Mouse (Mus musculus) midbrain, embryonic 13.5 days (tissue): Measurements from ENCODE around the gene Fkbp8. TPM values are rescaled to one million over a fixed set of nuclear protein-coding genes. Genes with fewer than 3 reads are reported as not detected.

Experiments
- ATAC-seq: fragments of 200-750 bp; cut with Nextera tagmentation; 2 replicates; pipeline ENCODE4 v1.8.0; 2017; ENCODE audit warnings: mild to moderate bottlenecking, moderate TSS enrichment, moderate library complexity
- H3K27ac ChIP-seq: fragments of 300-500 bp; sonication (generic); 2 replicates; pipeline ENCODE4 v1.5.1; 2015; ENCODE audit warnings: inconsistent platforms, mild to moderate bottlenecking, moderate library complexity
- H3K27me3 ChIP-seq: fragments of 300-500 bp; sonication (generic); 2 replicates; pipeline ENCODE4 v1.6.1; 2015; ENCODE audit warnings: mild to moderate bottlenecking, inconsistent platforms
- H3K36me3 ChIP-seq: fragments of 300-500 bp; sonication (generic); 2 replicates; pipeline ENCODE4 v1.6.1; 2015; ENCODE audit warnings: mild to moderate bottlenecking, inconsistent platforms
- H3K4me1 ChIP-seq: fragments of 300-500 bp; sonication (generic); replicated peaks from 2 replicates; pipeline ENCODE4 v1.6.1; 2015; ENCODE audit warnings: inconsistent platforms
- H3K4me2 ChIP-seq: fragments of 300-500 bp; sonication (generic); replicated peaks from 2 replicates; pipeline ENCODE4 v1.6.1; 2015; ENCODE audit warnings: moderate library complexity, mild to moderate bottlenecking, inconsistent platforms
- H3K4me3 ChIP-seq: fragments of 300-500 bp; sonication (generic); replicated peaks from 2 replicates; pipeline ENCODE4 v1.5.1; 2015; ENCODE audit warnings: mild to moderate bottlenecking, inconsistent platforms
- H3K9ac ChIP-seq: fragments of 300-500 bp; sonication (generic); replicated peaks from 2 replicates; pipeline ENCODE4 v1.6.1; 2015; ENCODE audit warnings: mild to moderate bottlenecking, inconsistent platforms
- H3K9me3 ChIP-seq: fragments of 300-500 bp; sonication (generic); 2 replicates; pipeline ENCODE4 v1.6.1; 2016; ENCODE audit warnings: mild to moderate bottlenecking, inconsistent platforms
- WGBS: fragments of 180-500 bp; shearing (Covaris S2); methylation state at CpG from one replicate; pipeline ENCODE4 v1.1.7; 2015; 5-methylcytosine and 5-hydroxymethylcytosine counted together
- polyA plus RNA-seq: library from polyadenylated mRNA; unstranded; fragments of >200 nt; fragmentation: Nextera tagmentation; extraction: Ambion mirVana; gene quantifications from 2 replicates; pipeline ENCODE4 v1.2.1, GENCODE M21; 2015

Gene Fkbp8
- polyA plus RNA-seq, 1 experiment from 2014 or later, result 392 TPM

GRCm38 (mm10) chr8:70492664-70493640, 34.6 kb upstream of the Fkbp8 start, which contains the start of gene Crlf1:
Gene Crlf1 (plus strand): TSS chr8:70493158.
- WGBS, result under 1% methylated on average over 78 of the region's 93 CpGs
- H3K4me1 ChIP-seq, result peaks cover 57% of the 10 kb centered on the region
- ATAC-seq, result peak; percentile 28; the same call in 1 of the 2 replicates

GRCm38 (mm10) chr8:70493692-70494415, 33.7 kb upstream of the Fkbp8 start:
- H3K4me1 ChIP-seq, result peaks cover 48% of the 10 kb centered on the region
- H3K27ac ChIP-seq, result no peak overlapping the region
- no peak overlapping the region for H3K9ac ChIP-seq
- no peaks in the 10 kb centered on the region for H3K9me3 ChIP-seq
- 0 out of 2 replicates have a peak, but pooled peaks have one; percentile 17 for ATAC-seq
- H3K4me3 ChIP-seq, result peak overlapping the region; percentile 35
- WGBS, result 1% methylated on average over 47 of the region's 47 CpGs
- H3K36me3 ChIP-seq, result no peaks in the 10 kb centered on the region
- peaks cover 100% of the 10 kb centered on the region for H3K27me3 ChIP-seq
- peak overlapping the region; percentile 57 for H3K4me2 ChIP-seq

More at GRCm38 (mm10) chr8:70492664-70493640, 34.6 kb upstream of the Fkbp8 start, which contains the start of gene Crlf1:
- Histone ChIP-seq H3K27ac (no peak within 1 kb of the TSS), H3K36me3 (no peaks in the 10 kb centered on the region), H3K9me3 (no peaks in the 10 kb centered on the region), H3K9ac (peak within 1 kb of the TSS; percentile 44; the same call in 1 of the 2 replicates), H3K27me3 (peaks cover 100% of the 10 kb centered on the region), H3K4me2 (peak within 1 kb of the TSS; percentile 57), H3K4me3 (peak within 1 kb of the TSS; percentile 35)

GRCm38 (mm10) chr8:70494416-70494945, 33.0 kb upstream of the Fkbp8 start:
- WGBS, result 2% methylated on average over 28 of the region's 28 CpGs
- ATAC-seq, result no peak

GRCm38 (mm10) chr8:70495001-70495770, 32.3 kb upstream of the Fkbp8 start:
- no peak overlapping the region; the same call in 1 of the 2 replicates for H3K4me3 ChIP-seq
- H3K9ac ChIP-seq, result no peak overlapping the region
- H3K36me3 ChIP-seq, result no peaks in the 10 kb centered on the region
- WGBS, result 2% methylated on average over 20 of the region's 21 CpGs
- no peak for ATAC-seq
- H3K4me2 ChIP-seq, result peak overlapping the region; percentile 31
- peaks cover 39% of the 10 kb centered on the region for H3K4me1 ChIP-seq
- H3K27ac ChIP-seq, result no peak overlapping the region
- peaks cover 100% of the 10 kb centered on the region for H3K27me3 ChIP-seq
- no peaks in the 10 kb centered on the region for H3K9me3 ChIP-seq

More at GRCm38 (mm10) chr8:70494416-70494945, 33.0 kb upstream of the Fkbp8 start:
- Histone ChIP-seq H3K9ac (no peak overlapping the region), H3K9me3 (no peaks in the 10 kb centered on the region), H3K27me3 (peaks cover 100% of the 10 kb centered on the region), H3K4me1 (peaks cover 42% of the 10 kb centered on the region), H3K4me3 (peak overlapping the region; percentile 4; the same call in 1 of the 2 replicates), H3K27ac (no peak overlapping the region), H3K36me3 (no peaks in the 10 kb centered on the region), H3K4me2 (peak overlapping the region; percentile 14; the same call in 1 of the 2 replicates)

GRCm38 (mm10) chr8:70495771-70496062, 31.8 kb upstream of the Fkbp8 start:
- peaks cover 100% of the 10 kb centered on the region for H3K27me3 ChIP-seq
- H3K9ac ChIP-seq, result no peak overlapping the region
- peak overlapping the region; percentile 31 for H3K4me2 ChIP-seq
- no peak overlapping the region; the same call in 1 of the 2 replicates for H3K4me3 ChIP-seq
- H3K27ac ChIP-seq, result no peak overlapping the region
- 5% methylated on average over 12 of the region's 12 CpGs for WGBS
- no peaks in the 10 kb centered on the region for H3K9me3 ChIP-seq
- H3K4me1 ChIP-seq, result peaks cover 40% of the 10 kb centered on the region
- ATAC-seq, result no peak
- H3K36me3 ChIP-seq, result no peaks in the 10 kb centered on the region

- H3K36me3 ChIP-seq, result peaks cover 11% of the 10 kb centered on the region; the same call in 1 of the 2 replicates
- 0 out of 2 replicates have a peak overlapping the region, but pooled peaks have one; percentile 3 for H3K4me3 ChIP-seq
- peaks cover 88% of the 10 kb centered on the region for H3K27me3 ChIP-seq
- peak overlapping the region; percentile 29 for H3K4me2 ChIP-seq
- no peaks in the 10 kb centered on the region for H3K9me3 ChIP-seq
- H3K9ac ChIP-seq, result no peak overlapping the region
- H3K27ac ChIP-seq, result no peak overlapping the region
- H3K4me1 ChIP-seq, result peaks cover 33% of the 10 kb centered on the region
- WGBS, result 5% methylated on average over 39 of the region's 39 CpGs
- ATAC-seq, result no peak
Observed at GRCm38 (mm10) chr8:70500386-70501301, 26.9 kb upstream of the Fkbp8 start.

GRCm38 (mm10) chr8:70501820-70502529, 25.5 kb upstream of the Fkbp8 start:
- H3K9me3 ChIP-seq, result no peaks in the 10 kb centered on the region
- peaks cover 11% of the 10 kb centered on the region for H3K36me3 ChIP-seq
- no peak overlapping the region for H3K4me2 ChIP-seq
- H3K27me3 ChIP-seq, result peaks cover 75% of the 10 kb centered on the region
- no peak overlapping the region for H3K4me3 ChIP-seq
- peaks cover 38% of the 10 kb centered on the region for H3K4me1 ChIP-seq
- no peak overlapping the region for H3K27ac ChIP-seq
- WGBS, result 7% methylated on average over 23 of the region's 23 CpGs
- ATAC-seq, result no peak
- H3K9ac ChIP-seq, result no peak overlapping the region; the same call in 1 of the 2 replicates

- WGBS, result 34% methylated on average over 12 of the region's 12 CpGs
- no peak overlapping the region for H3K27ac ChIP-seq
- H3K27me3 ChIP-seq, result peaks cover 69% of the 10 kb centered on the region
- no peak overlapping the region for H3K4me3 ChIP-seq
- H3K9me3 ChIP-seq, result no peaks in the 10 kb centered on the region
- H3K4me2 ChIP-seq, result no peak overlapping the region
- ATAC-seq, result no peak
- no peak overlapping the region for H3K9ac ChIP-seq
- peaks cover 38% of the 10 kb centered on the region for H3K4me1 ChIP-seq
- H3K36me3 ChIP-seq, result peaks cover 17% of the 10 kb centered on the region
Observed at GRCm38 (mm10) chr8:70502540-70502939, 25.0 kb upstream of the Fkbp8 start.

GRCm38 (mm10) chr8:70503062-70503750, 24.3 kb upstream of the Fkbp8 start:
- Histone ChIP-seq H3K9me3 (no peaks in the 10 kb centered on the region), H3K36me3 (peaks cover 22% of the 10 kb centered on the region), H3K4me1 (peaks cover 38% of the 10 kb centered on the region), H3K9ac (0 out of 2 replicates have a peak overlapping the region, but pooled peaks have one; percentile 5), H3K27me3 (peaks cover 62% of the 10 kb centered on the region), H3K4me2 (no peak overlapping the region), H3K27ac (no peak overlapping the region), H3K4me3 (no peak overlapping the region)
- ATAC-seq, result no peak
- 12% methylated on average over 46 of the region's 46 CpGs for WGBS
